Mouse (Mus musculus) liver, embryonic 12.5 days (tissue): ENCODE data around the gene Mrpl10. TPM values are rescaled to one million over a fixed set of nuclear protein-coding genes. Genes with fewer than 3 reads are reported as not detected.

Source experiments
- ATAC-seq: fragments of 200-750 bp; cut with Nextera tagmentation; 2 replicates; pipeline ENCODE4 v1.8.0; 2017; ENCODE audit warnings: moderate number of reproducible peaks, mild to moderate bottlenecking, moderate library complexity
- H3K27ac ChIP-seq: fragments of 300-500 bp; sonication (generic); 2 replicates; pipeline ENCODE4 v1.5.1; 2016; ENCODE audit warnings: mild to moderate bottlenecking
- H3K27me3 ChIP-seq: fragments of 300-500 bp; sonication (generic); replicated peaks from 2 replicates; pipeline ENCODE4 v1.6.1; 2016; ENCODE audit warnings: mild to moderate bottlenecking, moderate library complexity
- H3K36me3 ChIP-seq: fragments of 300-500 bp; sonication (generic); 2 replicates; pipeline ENCODE4 v1.6.1; 2016; ENCODE audit warnings: mild to moderate bottlenecking, moderate library complexity
- H3K4me1 ChIP-seq: fragments of 300-500 bp; sonication (generic); 2 replicates; pipeline ENCODE4 v1.6.1; 2016
- H3K4me2 ChIP-seq: fragments of 300-500 bp; sonication (generic); 2 replicates; pipeline ENCODE4 v1.6.1; 2016; ENCODE audit warnings: mild to moderate bottlenecking, moderate library complexity
- H3K4me3 ChIP-seq: fragments of 300-500 bp; sonication (generic); 2 replicates; pipeline ENCODE4 v1.5.1; 2016; ENCODE audit warnings: mild to moderate bottlenecking, moderate library complexity
- H3K9ac ChIP-seq: fragments of 300-500 bp; sonication (generic); 2 replicates; pipeline ENCODE4 v1.6.1; 2016; ENCODE audit warnings: mild to moderate bottlenecking, moderate library complexity
- H3K9me3 ChIP-seq: fragments of 300-500 bp; sonication (generic); replicated peaks from 2 replicates; pipeline ENCODE4 v1.6.1; 2016; ENCODE audit warnings: mild to moderate bottlenecking, moderate library complexity
- WGBS: fragments of 180-500 bp; shearing (Covaris S2); methylation state at CpG from one replicate; pipeline ENCODE4 v1.1.7; 2016; ENCODE audit not compliant: insufficient replicate concordance; 5-methylcytosine and 5-hydroxymethylcytosine counted together
- microRNA-seq: library from miRNA; unstranded; fragments of <30 nt; microRNA quantifications from one replicate; pipeline ENCODE4, GENCODE M21; 2017
- polyA plus RNA-seq: library from polyadenylated mRNA; unstranded; fragments of >200 nt; fragmentation: Nextera tagmentation; extraction: Ambion mirVana; gene quantifications from 2 replicates; pipeline ENCODE4 v1.2.1, GENCODE M21; 2016

Mrpl10 gene
- polyA plus RNA-seq, 1 experiment from 2014 or later = 56.7 TPM

DNA sequence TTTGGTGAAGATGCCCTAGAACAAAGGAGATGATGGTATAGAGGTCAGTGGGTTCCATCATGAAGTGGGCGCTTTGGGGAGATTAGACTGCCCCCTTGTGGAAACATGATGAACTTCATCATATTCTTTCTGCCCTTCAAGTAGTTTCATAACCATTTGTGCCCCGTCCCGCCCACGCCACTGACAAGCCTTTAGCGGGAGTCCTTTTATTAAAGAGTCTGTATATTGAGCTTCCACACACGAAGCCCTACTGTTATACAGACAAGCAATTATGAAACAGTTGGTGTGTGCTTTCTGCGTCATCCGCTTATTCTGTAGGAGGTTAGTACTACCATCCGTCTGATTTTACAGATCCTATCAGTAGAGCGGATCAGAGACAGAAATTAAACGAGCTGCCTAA lies 41.6 kb downstream of the Mrpl10 start:
- no peak for ATAC-seq

DNA sequence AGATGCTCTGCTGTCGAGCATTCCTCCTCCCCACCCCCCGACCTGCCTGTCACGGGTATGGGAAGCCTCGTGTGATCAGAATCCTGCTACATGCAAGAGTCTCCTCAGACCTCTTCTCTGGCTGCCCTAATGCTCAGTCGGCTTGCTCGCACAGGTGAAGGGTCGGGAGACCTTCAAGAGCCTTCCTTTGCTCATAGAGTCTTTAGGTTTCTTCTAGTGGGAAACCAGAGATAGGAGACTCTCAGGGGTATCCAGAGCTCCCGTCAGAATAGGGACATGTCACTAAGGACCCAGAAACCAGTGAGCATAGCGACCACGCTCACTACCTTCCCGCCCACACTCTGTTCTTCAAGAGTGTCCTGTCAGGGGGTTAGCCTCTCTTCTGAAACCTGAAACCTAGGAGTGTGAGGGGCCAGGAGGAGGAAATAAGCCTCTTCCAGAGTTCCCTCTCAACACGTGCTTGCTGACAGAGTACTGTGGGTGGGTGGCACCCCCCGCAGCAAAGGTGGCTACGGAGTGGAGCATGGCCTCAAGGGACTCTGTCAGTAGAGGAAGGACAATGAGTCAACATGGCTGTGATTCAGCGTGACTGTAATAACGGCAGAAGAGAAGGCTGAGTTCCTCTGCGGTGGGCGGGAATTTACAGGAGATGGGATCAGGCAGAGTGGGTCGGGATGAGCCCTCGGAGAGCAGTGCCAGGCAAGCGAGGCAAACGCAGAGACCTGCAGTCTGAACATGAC lies 42.2 kb downstream of the Mrpl10 start:
- H3K27ac ChIP-seq = no peak overlapping the region
- WGBS = 26% methylated on average over 22 of the region's 22 CpGs

More for the DNA sequence above, 41.6 kb downstream of the Mrpl10 start:
- Histone ChIP-seq H3K9ac (no peak overlapping the region), H3K36me3 (no peaks in the 10 kb centered on the region), H3K4me2 (no peak overlapping the region), H3K4me1 (no peaks in the 10 kb centered on the region), H3K27ac (no peak overlapping the region), H3K4me3 (no peak overlapping the region), H3K27me3 (peaks cover 49% of the 10 kb centered on the region), H3K9me3 (no peaks in the 10 kb centered on the region)
- WGBS = 32% methylated on average over 11 of the region's 11 CpGs

DNA sequence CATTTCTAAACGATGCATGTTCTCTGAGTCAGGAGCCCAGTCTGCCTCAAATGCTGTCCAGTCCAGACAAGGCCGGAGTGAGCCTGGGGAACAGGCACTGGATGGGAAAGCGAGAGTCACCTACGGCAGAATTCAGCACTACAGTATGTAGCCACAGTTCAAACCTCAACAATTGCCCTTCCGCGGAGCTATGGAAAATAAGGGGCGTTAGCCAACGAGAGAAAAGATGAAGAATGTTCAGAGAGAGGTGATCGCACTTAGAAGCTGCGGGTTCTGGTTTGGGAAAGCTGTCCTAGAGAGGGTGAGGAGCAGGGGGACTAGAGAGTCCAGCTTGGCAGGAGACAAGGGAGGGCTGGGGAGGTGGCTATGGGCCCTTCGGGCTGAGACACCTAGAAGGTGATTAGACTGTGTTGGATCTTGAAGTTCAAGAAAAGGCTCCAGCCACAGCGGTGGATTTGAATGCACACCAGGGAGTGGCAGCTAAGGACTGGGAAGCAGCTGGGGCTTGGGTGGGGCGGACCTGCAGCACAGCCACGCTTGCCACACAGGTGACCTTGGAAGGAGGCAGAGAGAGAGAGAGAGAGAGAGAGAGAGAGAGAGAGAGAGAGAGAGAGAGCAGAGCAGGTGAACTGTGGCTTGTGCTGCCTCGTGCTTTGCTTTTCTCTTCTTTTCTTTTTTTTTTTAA lies 43.6 kb downstream of the Mrpl10 start:
- no peak overlapping the region for H3K27ac ChIP-seq
- H3K36me3 ChIP-seq = no peaks in the 10 kb centered on the region
- no peaks in the 10 kb centered on the region for H3K4me1 ChIP-seq
- H3K27me3 ChIP-seq = peaks cover 45% of the 10 kb centered on the region
- ATAC-seq = no peak
- 75% methylated on average over 15 of the region's 15 CpGs for WGBS
- H3K4me2 ChIP-seq = no peak overlapping the region
- H3K9ac ChIP-seq = no peak overlapping the region
- 0 out of 2 replicates have a peak, but pooled peaks cover 6% of the 10 kb centered on the region for H3K9me3 ChIP-seq
- no peak overlapping the region for H3K4me3 ChIP-seq

More for the DNA sequence above, 42.2 kb downstream of the Mrpl10 start:
- Histone ChIP-seq H3K36me3 (no peaks in the 10 kb centered on the region), H3K9me3 (0 out of 2 replicates have a peak, but pooled peaks cover 2% of the 10 kb centered on the region), H3K27me3 (peaks cover 49% of the 10 kb centered on the region), H3K9ac (no peak overlapping the region), H3K4me1 (no peaks in the 10 kb centered on the region), H3K4me3 (no peak overlapping the region), H3K4me2 (no peak overlapping the region)
- no peak; the same call in 1 of the 2 replicates for ATAC-seq

DNA sequence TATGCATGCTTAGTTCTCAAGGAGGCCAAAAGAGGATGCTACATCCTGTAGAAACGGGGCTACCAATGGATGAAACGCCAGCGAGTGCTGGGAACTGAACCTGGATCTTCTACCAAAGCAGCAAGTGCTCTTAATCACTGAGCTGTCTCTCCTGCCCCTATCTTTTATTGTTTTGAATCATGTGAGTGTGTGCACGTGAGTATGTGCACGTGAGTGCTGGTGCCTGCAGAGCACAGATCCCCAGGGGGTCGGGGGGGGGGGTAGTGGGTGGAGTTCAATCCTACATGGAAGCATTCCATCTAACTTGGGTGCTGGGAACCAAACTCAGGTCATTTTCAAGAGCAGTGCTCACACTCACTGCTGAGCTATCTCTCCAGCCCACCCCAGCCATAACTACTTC lies 45.0 kb downstream of the Mrpl10 start:
- peaks cover 41% of the 10 kb centered on the region for H3K27me3 ChIP-seq

DNA sequence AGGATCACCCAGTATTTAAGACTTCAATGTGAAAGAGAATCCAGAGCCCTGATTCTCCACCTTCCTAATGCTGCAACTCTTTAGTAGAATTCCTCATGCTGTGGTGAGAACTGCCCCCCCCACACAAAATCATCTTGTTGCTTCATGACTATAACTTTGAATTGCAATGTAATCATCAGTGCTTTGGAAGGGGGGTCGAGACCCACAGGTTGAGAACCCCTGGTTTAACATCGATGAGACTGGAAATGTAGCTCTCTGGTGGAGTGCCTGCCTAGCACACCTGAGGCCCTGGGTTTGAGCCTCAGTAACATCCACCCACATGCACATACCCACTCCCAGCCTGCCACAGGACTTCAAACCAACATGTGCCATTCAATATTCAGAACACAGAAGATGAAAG lies 53.2 kb downstream of the Mrpl10 start:
- Histone ChIP-seq H3K9me3 (no peaks in the 10 kb centered on the region), H3K27me3 (peaks cover 70% of the 10 kb centered on the region), H3K4me2 (no peak overlapping the region), H3K4me3 (no peak overlapping the region), H3K9ac (no peak overlapping the region), H3K36me3 (no peaks in the 10 kb centered on the region), H3K27ac (no peak overlapping the region), H3K4me1 (peaks cover 3% of the 10 kb centered on the region; the same call in 1 of the 2 replicates)
- no peak for ATAC-seq
- 53% methylated on average over 2 of the region's 2 CpGs for WGBS

More for the DNA sequence above, 45.0 kb downstream of the Mrpl10 start:
- WGBS = 41% methylated on average over 6 of the region's 6 CpGs
- no peak overlapping the region for H3K4me3 ChIP-seq
- ATAC-seq = no peak
- no peak overlapping the region for H3K4me2 ChIP-seq
- H3K9me3 ChIP-seq = 0 out of 2 replicates have a peak, but pooled peaks cover 6% of the 10 kb centered on the region
- H3K36me3 ChIP-seq = no peaks in the 10 kb centered on the region
- no peaks in the 10 kb centered on the region for H3K4me1 ChIP-seq
- H3K9ac ChIP-seq = no peak overlapping the region
- no peak overlapping the region for H3K27ac ChIP-seq

DNA sequence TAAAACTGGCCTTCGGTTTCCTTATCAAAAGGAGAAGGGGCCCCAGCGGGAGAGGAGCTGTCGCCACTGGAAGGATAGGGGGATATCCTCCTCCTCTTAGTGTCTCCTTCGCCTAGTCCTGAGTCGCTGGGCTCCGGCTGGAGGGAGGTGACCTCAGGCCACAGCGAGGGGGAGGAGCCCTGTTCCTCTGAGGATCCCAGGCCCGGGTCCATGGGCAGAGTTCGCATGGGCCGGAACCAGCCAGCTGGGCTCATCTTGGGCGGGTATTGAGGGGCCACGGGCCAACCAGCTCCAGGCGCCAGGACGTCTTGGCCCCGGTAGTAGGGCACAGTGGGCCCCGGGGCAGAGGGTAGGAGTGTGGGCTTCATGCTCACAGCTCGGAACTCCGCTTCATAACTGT lies 57.4 kb downstream of the Mrpl10 start:
- Histone ChIP-seq H3K9ac (no peak overlapping the region), H3K27me3 (peaks cover 66% of the 10 kb centered on the region), H3K36me3 (no peaks in the 10 kb centered on the region), H3K9me3 (no peaks in the 10 kb centered on the region), H3K4me3 (no peak overlapping the region), H3K4me2 (no peak overlapping the region), H3K27ac (no peak overlapping the region), H3K4me1 (peaks cover 3% of the 10 kb centered on the region; the same call in 1 of the 2 replicates)
- WGBS = 17% methylated on average over 18 of the region's 18 CpGs
- ATAC-seq = peak; percentile 24; the same call in 1 of the 2 replicates

Small RNA genes lying within 50 kb of the gene (microRNA-seq; reads per million reads assigned to microRNA genes)
- gene Mir8103 = not detected

Other genes starting within 250 kb of the Mrpl10 start
- gene Nfe2l1, start 211.6 kb upstream of the Mrpl10 start, polyA plus RNA-seq = 26.7 and 32.4 TPM in 2 replicates
- 25.6 and 26.7 TPM in 2 replicates for gene Copz2, start 191.7 kb upstream of the Mrpl10 start, polyA plus RNA-seq
- gene Cdk5rap3, start 125.1 kb upstream of the Mrpl10 start, polyA plus RNA-seq = 49.0 and 51.6 TPM in 2 replicates
- 2.4 and 3.2 TPM in 2 replicates for gene Prr15l, start 113.5 kb upstream of the Mrpl10 start, polyA plus RNA-seq
- gene Pnpo, start 97.6 kb upstream of the Mrpl10 start, polyA plus RNA-seq = 528 and 553 TPM in 2 replicates
- gene Sp2, start 58.6 kb upstream of the Mrpl10 start, polyA plus RNA-seq = 15.5 and 18.5 TPM in 2 replicates
- gene Sp6, start 28.2 kb upstream of the Mrpl10 start, polyA plus RNA-seq = 0.15 and 0.19 TPM in 2 replicates
- 9.8 and 11.0 TPM in 2 replicates for gene Scrn2, start 11.6 kb upstream of the Mrpl10 start, polyA plus RNA-seq
- 0.35 and 0.48 TPM in 2 replicates for gene Lrrc46, start 153 bp upstream of the Mrpl10 start, polyA plus RNA-seq
- gene Osbpl7, start 9.1 kb downstream of the Mrpl10 start, polyA plus RNA-seq = 3.7 and 3.8 TPM in 2 replicates
- not detected in 2 replicates for gene Tbx21, start 73.8 kb downstream of the Mrpl10 start, polyA plus RNA-seq
- gene Tbkbp1, start 109.9 kb downstream of the Mrpl10 start, polyA plus RNA-seq = 3.6 and 4.0 TPM in 2 replicates
- gene Kpnb1, start 146.3 kb downstream of the Mrpl10 start, polyA plus RNA-seq = 38.5 and 39.3 TPM in 2 replicates
- gene Npepps, start 239.1 kb downstream of the Mrpl10 start, polyA plus RNA-seq = 27.1 and 31.3 TPM in 2 replicates